Mouse (Mus musculus) cerebellum, adult 2 months (tissue): ENCODE measurements around the gene Nudt2. TPM values are rescaled to one million over a fixed set of nuclear protein-coding genes. Genes with fewer than 3 reads are reported as not detected.
"Not testable (repeated sequence)": the region's sequence is repeated elsewhere in the genome, so short reads cannot be mapped to it uniquely, and the experiment has no call there.

ENCODE experiments used
- DNase-seq, 2 experiments: peaks; one replicate each; pipeline ENCODE4 v3.0.0; 2021
- H3K27ac ChIP-seq: fragments of 200-500 bp; 2 replicates; pipeline ENCODE4 v1.5.1; 2012; ENCODE audit warnings: low read length, control low read depth, inconsistent platforms; ENCODE audit not compliant: insufficient read depth
- H3K27me3 ChIP-seq: fragments of 200-500 bp; 2 replicates; pipeline ENCODE4 v1.6.1; 2012; ENCODE audit warnings: inconsistent platforms, mild to moderate bottlenecking, low read length, moderate library complexity; ENCODE audit not compliant: control insufficient read depth, insufficient read depth
- H3K4me1 ChIP-seq: fragments of 200-500 bp; 2 replicates; pipeline ENCODE4 v1.6.1; 2011; ENCODE audit warnings: low read length; ENCODE audit not compliant: control insufficient read depth, insufficient read depth
- H3K4me3 ChIP-seq: fragments of 200-500 bp; replicated peaks from 2 replicates; pipeline ENCODE3; 2011; ENCODE audit warnings: mild to moderate bottlenecking, low read depth, low read length, control low read depth; ENCODE audit not compliant: insufficient read depth
- CTCF ChIP-seq: fragments of 200-500 bp; IDR thresholded peaks from 2 replicates; pipeline ENCODE4 v1.5.1; 2011; ENCODE audit warnings: low read depth, mild to moderate bottlenecking, control low read depth, low read length, moderate library complexity, borderline replicate concordance; ENCODE audit not compliant: insufficient read depth
- POLR2A ChIP-seq: fragments of 200-500 bp; IDR thresholded peaks from 2 replicates; pipeline ENCODE4 v1.6.1; 2011; ENCODE audit warnings: low read length, control low read depth, borderline replicate concordance; ENCODE audit not compliant: insufficient read depth
- WGBS: fragments of 180-500 bp; shearing (Covaris S2); methylation state at CpG from one replicate; pipeline ENCODE4 v1.1.7; 2018; 5-methylcytosine and 5-hydroxymethylcytosine counted together
- polyA plus RNA-seq: library from polyadenylated mRNA; depleted of rRNA; stranded (reverse); fragments of >200 nt; gene quantifications from 2 replicates; pipeline ENCODE4 v1.2.3, GENCODE M21; 2012; rRNA removed

The Nudt2 gene
- 47.7 and 47.9 TPM in 2 replicates for polyA plus RNA-seq

DNA sequence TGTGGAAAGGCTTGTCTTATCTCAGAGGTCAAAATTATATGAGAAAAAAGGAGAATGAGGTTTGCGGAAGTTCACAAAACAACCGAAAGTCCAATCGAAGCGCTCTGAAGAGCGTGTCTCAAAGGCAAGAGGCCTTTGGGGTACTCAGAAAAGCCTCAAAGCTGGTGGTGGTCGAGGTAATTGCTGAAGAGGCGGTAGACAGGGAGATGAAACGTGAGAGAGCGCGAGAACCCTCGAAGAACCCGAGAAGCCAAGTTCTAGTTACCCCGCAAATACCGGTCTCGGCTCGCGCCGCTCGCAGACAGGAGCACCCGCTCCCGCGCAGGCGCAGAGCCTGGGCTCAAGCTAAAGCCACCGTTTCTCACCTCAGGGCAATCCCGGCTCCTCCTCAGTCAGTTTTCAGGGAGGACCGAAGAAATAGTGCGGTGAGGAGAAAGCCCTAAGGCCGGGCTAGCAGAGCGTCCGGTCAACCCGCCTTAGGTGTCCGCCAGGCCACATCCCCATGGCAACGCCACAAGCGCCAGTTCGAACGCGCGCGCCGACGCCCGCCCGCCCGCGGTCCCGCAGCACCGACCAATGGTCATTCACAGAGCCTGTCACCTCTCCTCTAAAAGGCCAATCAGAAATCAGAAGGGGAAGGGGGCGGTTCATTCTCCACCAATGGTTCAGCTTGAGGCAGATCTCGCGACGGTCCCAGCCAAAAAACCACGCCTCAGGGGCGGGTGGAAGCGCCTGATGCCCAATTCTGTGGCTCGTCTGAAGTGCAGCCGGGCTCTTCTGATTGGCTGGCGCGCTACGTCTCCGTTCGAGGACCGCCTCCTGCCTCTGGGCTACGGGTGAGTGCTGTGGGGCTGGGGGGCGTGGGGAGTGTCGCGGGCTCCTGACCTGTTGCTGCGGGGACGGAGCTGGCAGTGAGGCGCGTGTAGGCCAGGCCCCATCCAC lies at the start of gene Nudt2, which contains the start of gene Kif24:
Nudt2 (plus strand) TSS at position 807 of the 942 bp plus-strand sequence.
Kif24 (minus strand) TSS at position 543 of the 942 bp plus-strand sequence.
- under 1% methylated on average over 70 of the region's 70 CpGs for WGBS

DNA sequence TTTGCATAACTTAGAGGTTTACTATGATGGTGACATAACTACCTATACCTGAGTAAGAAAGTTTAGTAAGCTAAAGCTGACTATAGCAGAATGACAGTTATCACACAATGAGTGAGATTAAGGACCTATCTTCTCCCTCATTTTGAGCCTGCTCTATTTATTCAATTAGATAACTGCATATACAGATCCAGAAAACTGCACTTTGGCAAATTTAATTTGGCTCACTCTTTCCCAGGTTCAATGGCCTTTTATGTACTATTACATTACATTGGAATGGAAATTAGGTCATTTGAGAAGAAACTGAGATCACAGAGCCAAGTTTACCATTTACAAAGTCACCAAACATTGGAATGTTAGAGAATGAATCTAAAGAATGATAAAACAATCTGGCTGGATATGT lies 48.0 kb upstream of the Nudt2 start:
- DNase-seq = no peak
- H3K4me1 ChIP-seq = no peaks in the 10 kb centered on the region
- no peak overlapping the region for H3K4me3 ChIP-seq
- TF ChIP-seq POLR2A (no peak), CTCF (no peak)
- no peak overlapping the region for H3K27ac ChIP-seq
- H3K27me3 ChIP-seq = no peaks in the 10 kb centered on the region

More for the DNA sequence above, at the start of gene Nudt2, which contains the start of gene Kif24:
- peaks cover 3% of the 10 kb centered on the region; the same call in 1 of the 2 replicates for H3K4me1 ChIP-seq
- peak; percentile 96 to 99 for DNase-seq
- no peak within 1 kb of the TSS for H3K27ac ChIP-seq
- TF ChIP-seq POLR2A (peak; percentile 45; the same call in 1 of the 2 replicates), CTCF (no peak)
- H3K27me3 ChIP-seq = no peaks in the 10 kb centered on the region
- H3K4me3 ChIP-seq = peak within 1 kb of the TSS; percentile 86

DNA sequence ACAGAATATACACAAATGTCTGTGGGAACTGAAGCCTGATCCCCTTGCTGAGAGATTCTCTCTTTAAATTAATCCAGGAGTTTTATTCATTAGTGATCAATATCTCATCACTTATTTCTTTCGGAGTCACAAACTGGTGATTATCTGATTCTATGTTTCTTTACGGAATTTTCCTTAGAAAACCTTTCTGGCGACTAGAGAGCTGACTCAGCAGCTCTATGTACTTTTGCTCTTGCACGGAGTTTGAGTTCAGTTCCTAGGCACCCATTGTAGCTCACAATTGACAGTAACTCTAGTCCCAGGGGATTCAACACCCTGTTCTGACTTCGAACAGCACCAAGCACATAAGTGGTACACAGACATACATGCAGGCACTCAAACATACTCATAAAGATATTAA lies 26.0 kb upstream of the Nudt2 start:
- no peak for DNase-seq
- H3K27me3 ChIP-seq = no peaks in the 10 kb centered on the region
- H3K4me1 ChIP-seq = no peaks in the 10 kb centered on the region
- 93% methylated on average over 5 of the region's 5 CpGs for WGBS
- TF ChIP-seq CTCF (no peak), POLR2A (no peak)
- H3K4me3 ChIP-seq = no peak overlapping the region
- H3K27ac ChIP-seq = no peak overlapping the region

DNA sequence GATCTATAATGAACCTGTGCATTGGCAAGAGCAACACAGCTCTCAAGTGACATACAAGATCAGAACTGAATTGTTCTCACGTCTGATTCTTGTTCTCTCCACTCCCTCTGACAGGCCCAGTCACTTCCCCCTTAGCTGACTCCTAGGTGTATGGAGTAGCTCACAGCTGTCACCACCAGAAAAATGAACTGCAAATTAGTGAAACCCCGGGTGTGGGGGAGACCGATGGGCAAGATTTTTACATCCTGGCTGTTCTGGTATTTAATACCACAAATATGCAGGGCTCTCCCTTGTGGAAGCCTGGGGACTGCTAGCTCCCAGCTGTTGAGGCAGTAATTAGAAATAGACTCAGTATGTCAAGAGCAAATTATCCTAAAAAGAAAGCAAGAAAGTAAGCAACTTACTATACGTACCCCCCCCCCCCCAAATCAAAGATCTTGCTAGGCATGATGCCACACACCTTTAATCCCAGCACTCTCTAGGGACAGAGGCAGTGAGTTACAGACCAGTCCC lies 22.1 kb upstream of the Nudt2 start:
- Histone ChIP-seq H3K4me3 (no peak overlapping the region), H3K4me1 (no peaks in the 10 kb centered on the region), H3K27ac (no peak overlapping the region), H3K27me3 (no peaks in the 10 kb centered on the region)
- TF ChIP-seq CTCF = no peak
- no peak for TF ChIP-seq POLR2A
- WGBS = 86% methylated on average over 4 of the region's 4 CpGs
- DNase-seq = no peak

DNA sequence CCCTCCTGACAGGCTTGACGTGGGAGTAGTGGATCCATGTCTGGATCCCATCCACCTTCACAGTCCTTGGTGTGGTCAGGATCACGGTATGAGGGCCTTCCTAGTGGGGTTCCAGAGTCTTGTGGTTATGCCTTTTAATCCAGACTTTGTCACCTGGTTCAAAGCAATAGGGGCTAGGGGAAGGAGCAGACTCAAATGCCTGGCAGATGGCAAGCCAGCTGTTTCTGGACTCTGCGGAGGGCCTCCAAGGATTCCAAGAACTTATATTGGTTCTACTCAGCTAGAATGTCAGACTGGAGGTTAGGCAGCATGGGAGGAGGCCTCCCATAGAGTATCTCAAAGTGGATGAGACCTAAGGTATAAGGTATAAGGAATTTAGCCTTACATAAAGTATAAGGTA lies 17.4 kb upstream of the Nudt2 start:
- H3K4me1 ChIP-seq = no peaks in the 10 kb centered on the region

DNA sequence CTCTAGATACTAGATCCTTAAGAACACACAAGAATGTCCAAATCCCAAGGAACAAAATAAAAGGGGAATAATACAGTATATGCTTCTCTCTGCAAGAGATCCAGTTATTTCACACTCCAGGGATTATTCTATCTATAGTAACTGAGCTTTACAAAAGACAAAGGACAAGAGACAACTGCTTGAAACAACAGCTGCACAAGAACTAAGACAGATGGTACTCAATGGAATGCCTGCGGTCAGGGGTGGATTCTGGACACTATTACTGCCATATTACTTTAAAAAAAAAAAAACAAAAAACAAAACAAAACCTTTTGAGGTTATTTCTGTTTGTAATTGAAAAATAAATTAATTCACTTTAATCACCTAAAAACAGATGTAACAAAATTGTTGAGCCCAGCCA lies 4.3 kb upstream of the Nudt2 start:
- Histone ChIP-seq H3K27me3 (no peaks in the 10 kb centered on the region), H3K4me3 (no peak overlapping the region), H3K4me1 (peaks cover 3% of the 10 kb centered on the region; the same call in 1 of the 2 replicates), H3K27ac (no peak overlapping the region)
- TF ChIP-seq CTCF = no peak
- TF ChIP-seq POLR2A = no peak
- DNase-seq = no peak
- 64% methylated on average over 1 of the region's 1 CpGs for WGBS

More for the DNA sequence above, 17.4 kb upstream of the Nudt2 start:
- no peak overlapping the region for H3K27ac ChIP-seq
- TF ChIP-seq CTCF (no peak), POLR2A (no peak)
- H3K27me3 ChIP-seq = no peaks in the 10 kb centered on the region
- H3K4me3 ChIP-seq = no peak overlapping the region
- WGBS = 87% methylated on average over 3 of the region's 3 CpGs
- DNase-seq = no peak

DNA sequence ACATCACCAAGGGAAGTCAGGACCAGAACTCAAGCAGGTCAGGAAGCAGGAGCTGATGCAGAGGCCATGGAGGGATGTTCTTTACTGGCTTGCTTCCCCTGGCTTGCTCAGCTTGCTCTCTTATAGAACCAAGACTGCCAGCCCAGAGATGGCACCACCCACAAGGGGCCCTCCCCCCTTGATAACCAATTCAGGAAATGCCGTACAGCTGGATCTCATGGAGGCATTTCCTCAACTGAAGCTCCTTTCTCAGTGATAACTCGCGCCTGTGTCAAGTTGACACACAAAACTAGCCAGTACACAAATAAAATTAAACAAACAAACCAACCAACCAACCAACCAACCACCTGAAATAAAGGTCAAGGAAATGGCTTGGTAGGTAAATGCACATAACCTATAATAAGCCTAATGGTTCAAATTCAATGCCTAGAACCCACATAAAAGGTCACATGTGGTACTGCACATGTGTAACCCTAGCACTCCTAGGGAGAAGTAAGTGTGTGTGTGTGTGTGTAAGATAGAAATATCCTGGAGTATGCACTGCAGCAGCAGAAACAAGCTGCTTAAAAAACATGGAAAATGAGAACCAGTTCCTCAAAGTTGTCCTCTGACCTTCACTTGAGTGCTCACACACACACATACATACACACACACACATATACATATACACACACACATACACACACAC lies 1.8 kb upstream of the Nudt2 start:
- 71% methylated on average over 3 of the region's 3 CpGs for WGBS
- H3K27me3 ChIP-seq, H3K4me3 ChIP-seq, H3K27ac ChIP-seq, DNase-seq, H3K4me1 ChIP-seq: not testable (repeated sequence)

DNA sequence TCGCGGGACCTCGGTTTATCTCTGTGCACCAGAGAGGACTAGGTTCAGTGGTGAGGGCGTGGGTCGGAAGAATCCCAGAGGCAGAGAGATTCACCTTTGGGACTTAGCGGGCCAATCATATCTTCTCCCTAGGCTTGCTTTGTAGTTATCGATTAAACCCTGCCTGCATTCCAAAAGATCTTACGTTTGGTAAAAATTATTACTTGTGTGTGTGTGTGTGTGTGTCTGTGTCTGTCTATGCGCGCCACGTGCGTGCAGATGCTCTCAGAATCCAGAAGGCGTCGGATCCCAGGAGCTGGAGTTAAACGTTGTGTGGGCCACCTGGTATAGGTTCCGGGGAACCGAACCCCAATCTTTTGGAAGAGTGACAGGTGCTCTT lies 325 bp downstream of the Nudt2 start:
- WGBS = 3% methylated on average over 17 of the region's 17 CpGs
- peaks cover 3% of the 10 kb centered on the region; the same call in 1 of the 2 replicates for H3K4me1 ChIP-seq
- H3K27me3 ChIP-seq = no peaks in the 10 kb centered on the region
- no peak for DNase-seq
- H3K27ac ChIP-seq = no peak overlapping the region
- TF ChIP-seq POLR2A = no peak
- TF ChIP-seq CTCF = 0 out of 2 replicates have a peak, but pooled peaks have one; percentile 3
- H3K4me3 ChIP-seq = peak overlapping the region; percentile 86
